Comparison of ENCODE assay signal across 8 mouse cellular contexts in the genomic region with DNA sequence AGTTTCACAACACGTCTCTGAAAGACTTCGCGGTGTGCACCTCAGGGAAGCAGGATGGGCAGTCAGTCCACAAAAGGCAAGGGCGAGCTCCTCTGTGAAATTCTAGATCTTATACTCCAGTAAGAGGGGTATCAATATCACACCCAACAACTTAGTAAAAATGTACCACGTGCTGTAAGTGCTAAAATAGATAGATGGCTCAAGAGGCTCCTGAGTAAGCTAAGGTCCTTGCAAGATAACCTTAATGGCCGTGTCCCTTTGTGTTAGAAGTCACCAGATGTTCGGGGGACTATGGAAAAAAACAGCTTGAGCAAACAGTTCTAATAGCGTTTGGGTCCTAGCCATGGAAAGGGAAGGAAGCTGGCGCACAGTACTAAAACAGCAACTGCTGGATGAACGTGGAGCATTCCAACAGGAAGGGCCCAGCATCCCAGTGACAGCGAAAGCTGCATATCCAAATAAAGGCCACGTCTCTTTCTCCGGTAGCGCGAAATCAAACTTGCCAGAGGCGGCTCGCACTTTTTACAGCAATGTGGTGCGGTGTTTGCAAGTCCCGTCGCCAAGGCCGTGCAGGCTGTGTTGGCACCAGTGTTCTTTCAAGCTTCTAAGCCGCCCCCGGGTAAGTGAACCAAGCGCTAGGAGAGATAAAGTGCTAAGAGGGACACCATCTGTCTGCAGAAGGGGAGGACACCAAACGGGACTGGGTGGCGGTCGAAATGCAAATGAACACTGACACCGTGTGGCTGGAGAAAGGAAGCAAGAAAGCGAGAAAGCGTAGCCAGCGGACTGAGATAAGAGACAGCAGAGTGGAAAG. TPM values are rescaled to one million over a fixed set of nuclear protein-coding genes. Genes with fewer than 3 reads are reported as not detected.
DNase-seq lines count a peak whose midpoint lies in the region; ATAC-seq and TF ChIP-seq lines count a peak whose summit lies in the region.

No protein-coding gene starts in this region.

- peaks cover 15% of the 10 kb centered on the region; the same call in 1 of the 2 replicates for H3K4me1 ChIP-seq in hindbrain, embryonic 10.5 days (replicated peaks)
- peaks cover 10% of the 10 kb centered on the region for H3K4me1 ChIP-seq in lung, embryonic 15.5 days
- H3K4me1 ChIP-seq in olfactory bulb, adult 2 months (ENCODE audit: control insufficient read depth, insufficient read depth, low read length) = peaks cover 3% of the 10 kb centered on the region; the same call in 1 of the 2 replicates

- peak overlapping the region; percentile 25; the same call in 1 of the 2 replicates for H3K9ac ChIP-seq in lung, embryonic 15.5 days

- H3K36me3 ChIP-seq in hindbrain, embryonic 10.5 days = no peaks in the 10 kb centered on the region
- H3K36me3 ChIP-seq in lung, embryonic 15.5 days = no peaks in the 10 kb centered on the region

- TF ChIP-seq CTCF in olfactory bulb, adult 2 months (IDR thresholded peaks at IDR 0.05; ENCODE audit: insufficient read depth, low read depth, low read length) = peak; percentile 81

- peak; percentile 85 for DNase-seq in Muller cell, postnatal 12 days (ENCODE audit: inconsistent ontology term)
- DNase-seq in cerebellum, adult 9-11 months = peak; percentile 90
- peak; percentile 84 for DNase-seq in hindbrain, embryonic 10.5 days (ENCODE audit: low spot score)
- peak; percentile 91 for DNase-seq in layer of hippocampus, adult 9-11 months
- peak; percentile 64 for DNase-seq in testis, postnatal 14 days (ENCODE audit: low spot score)

- H3K9me3 ChIP-seq in hindbrain, embryonic 10.5 days = no peaks in the 10 kb centered on the region
- no peaks in the 10 kb centered on the region for H3K9me3 ChIP-seq in lung, embryonic 15.5 days

- peaks cover 37% of the 10 kb centered on the region for H3K27me3 ChIP-seq in hindbrain, embryonic 10.5 days (ENCODE audit: insufficient read depth, poor library complexity, severe bottlenecking)
- 0 out of 2 replicates have a peak, but pooled peaks cover 6% of the 10 kb centered on the region for H3K27me3 ChIP-seq in lung, embryonic 15.5 days

- 6% methylated on average over 31 of the region's 31 CpGs for WGBS in hindbrain, embryonic 10.5 days
- WGBS in lung, embryonic 15.5 days = 7% methylated on average over 31 of the region's 31 CpGs
- 9% methylated on average over 31 of the region's 31 CpGs for WGBS in olfactory bulb, adult 2 months

- peak; percentile 98 for ATAC-seq in frontal cortex, adult (ENCODE audit: low TSS enrichment)
- ATAC-seq in lung, embryonic 15.5 days (ENCODE audit: borderline replicate concordance, extremely low read depth, low FRiP score, low TSS enrichment) = peak; percentile 88

- H3K4me2 ChIP-seq in lung, embryonic 15.5 days = peak overlapping the region; percentile 82

- H3K4me3 ChIP-seq in hindbrain, embryonic 10.5 days = peak overlapping the region; percentile 53
- peak overlapping the region; percentile 47 for H3K4me3 ChIP-seq in lung, embryonic 15.5 days
- H3K4me3 ChIP-seq in olfactory bulb, adult 2 months (ENCODE audit: insufficient read depth, low read depth, low read length) = peak overlapping the region; percentile 34

- TF ChIP-seq POLR2A in olfactory bulb, adult 2 months (IDR thresholded peaks at IDR 0.05; ENCODE audit: insufficient read depth, low read depth, low read length) = no peak

- H3K27ac ChIP-seq in hindbrain, embryonic 10.5 days = peak overlapping the region; percentile 66
- H3K27ac ChIP-seq in lung, embryonic 15.5 days = peak overlapping the region; percentile 44
- H3K27ac ChIP-seq in olfactory bulb, adult 2 months (ENCODE audit: insufficient read depth, low read depth, low read length) = no peak overlapping the region

RNA-seq across cellular contexts. Expression of gene Elf2, which starts 24.4 kb away (rescaled TPM):
- polyA plus RNA-seq in hindbrain, embryonic 10.5 days (2016; fragmentation: Nextera tagmentation; extraction: Ambion mirVana) = 35.4 and 40.5 TPM in 2 replicates
- polyA plus RNA-seq in lung, embryonic 15.5 days (2015; fragmentation: Nextera tagmentation; extraction: Ambion mirVana) = 69.9 and 73.4 TPM in 2 replicates
- not detected in 2 replicates for polyA plus RNA-seq in olfactory bulb, adult 2 months (2012; ENCODE audit: insufficient read depth, insufficient read length, low replicate concordance, missing spikeins)

RNA-seq across cellular contexts. Expression of gene Mgarp, which starts 31.6 kb away (rescaled TPM):
- polyA plus RNA-seq in hindbrain, embryonic 10.5 days (2016; fragmentation: Nextera tagmentation; extraction: Ambion mirVana) = 7.5 and 11.8 TPM in 2 replicates
- polyA plus RNA-seq in lung, embryonic 15.5 days (2015; fragmentation: Nextera tagmentation; extraction: Ambion mirVana) = 2.5 and 2.8 TPM in 2 replicates
- not detected in 2 replicates for polyA plus RNA-seq in olfactory bulb, adult 2 months (2012; ENCODE audit: insufficient read depth, insufficient read length, low replicate concordance, missing spikeins)

RNA-seq across cellular contexts. Expression of gene Ndufc1, which starts 43.9 kb away (rescaled TPM):
- polyA plus RNA-seq in hindbrain, embryonic 10.5 days (2016; fragmentation: Nextera tagmentation; extraction: Ambion mirVana) = 675 and 776 TPM in 2 replicates
- 631 and 694 TPM in 2 replicates for polyA plus RNA-seq in lung, embryonic 15.5 days (2015; fragmentation: Nextera tagmentation; extraction: Ambion mirVana)
- polyA plus RNA-seq in olfactory bulb, adult 2 months (2012; ENCODE audit: insufficient read depth, insufficient read length, low replicate concordance, missing spikeins) = not detected in 2 replicates

RNA-seq across cellular contexts. Expression of gene Naa15, which starts 50.0 kb away (rescaled TPM):
- polyA plus RNA-seq in hindbrain, embryonic 10.5 days (2016; fragmentation: Nextera tagmentation; extraction: Ambion mirVana) = 53.2 and 64.6 TPM in 2 replicates
- polyA plus RNA-seq in lung, embryonic 15.5 days (2015; fragmentation: Nextera tagmentation; extraction: Ambion mirVana) = 45.5 and 46.3 TPM in 2 replicates
- not detected in 2 replicates for polyA plus RNA-seq in olfactory bulb, adult 2 months (2012; ENCODE audit: insufficient read depth, insufficient read length, low replicate concordance, missing spikeins)

Comparison
In these comparisons a context has a peak if more than half of its experiments do, and no peak if none do; other contexts are left out.
1. RNA of gene Ndufc1, which starts 43.9 kb away (polyA plus RNA-seq): 675 to 776 TPM in hindbrain, embryonic 10.5 days and 631 to 694 TPM in lung, embryonic 15.5 days; not detected in olfactory bulb, adult 2 months; every median in the first group is over 100 times any median in the second.
2. Peak in every context shown above with its lines, with median percentiles within 50 percentile points of each other: DNase-seq and H3K4me3 ChIP-seq.